Mouse (Mus musculus) heart, postnatal 25 days (tissue): ENCODE measurements around the gene Chac2. TPM values are rescaled to one million over a fixed set of nuclear protein-coding genes. Genes with fewer than 3 reads are reported as not detected.
"Not testable (repeated sequence)": the region's sequence is repeated elsewhere in the genome, so short reads cannot be mapped to it uniquely, and the experiment has no call there.

ENCODE experiments used
- DNase-seq: peaks from one replicate; pipeline ENCODE4 v3.0.0; 2022; ENCODE audit warnings: low spot score
- intact Hi-C: fragments of 180-260 bp; cut with DNase I; formaldehyde crosslinking; loops from one replicate; pipeline ENCODE4 v1.15.1; 2025
- total RNA-seq, 2 experiments: library from RNA; stranded (reverse); gene quantifications; 2 replicates each; pipeline ENCODE4 v1.2.3; 2021

Chac2 gene
- 10 to 100 TPM; 24.8 to 25.3 TPM for total RNA-seq

- peak; percentile 74 for DNase-seq
- intact Hi-C loops, result no loop called here
Observed at GRCm38 (mm10) chr11:30985877-30986624, at the start of gene Chac2. Gene Chac2, minus strand, starts transcription at chr11:30986350.

DNA sequence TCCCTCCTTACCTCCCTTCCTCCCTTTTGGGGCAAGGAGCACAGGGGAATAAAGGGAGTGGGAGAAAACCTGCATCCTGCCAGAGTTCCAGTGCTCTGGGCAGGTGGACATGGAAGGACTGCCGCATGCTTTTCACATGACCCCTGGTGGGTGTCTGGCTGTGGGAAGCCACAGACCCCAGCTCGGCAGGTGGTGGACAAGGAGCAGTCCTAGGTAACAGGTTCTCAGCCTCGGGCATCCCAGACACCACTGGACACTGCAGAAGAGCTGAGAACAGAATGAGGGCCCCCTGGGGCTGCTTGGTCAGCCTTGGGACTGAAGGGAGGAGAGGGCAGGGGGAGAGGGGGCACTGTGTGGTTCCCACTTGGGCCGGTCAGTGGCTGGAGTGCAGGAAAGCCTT lies 48.8 kb upstream of the Chac2 start:
- intact Hi-C loops, result no loop called here
- DNase-seq, result no peak

DNA sequence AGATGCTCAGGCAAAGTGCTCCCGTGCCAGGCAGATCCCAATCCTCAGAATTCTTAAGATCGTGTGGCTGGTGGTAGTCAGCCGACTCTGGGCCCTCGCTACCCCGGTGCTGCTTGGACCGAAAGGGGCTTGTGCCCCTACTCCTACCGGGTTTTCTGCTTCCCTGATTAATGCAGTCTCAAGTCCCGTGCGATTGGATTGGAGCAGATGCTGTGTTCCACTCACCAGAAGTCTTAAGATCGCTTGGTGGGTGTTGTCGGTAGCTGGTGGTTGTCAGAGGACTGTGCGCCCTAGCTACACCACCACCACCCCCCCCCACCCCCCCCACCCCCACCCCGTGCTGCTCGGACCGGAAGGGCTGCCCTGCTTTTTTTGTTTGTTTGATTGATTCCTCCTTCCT lies 31.3 kb upstream of the Chac2 start:
- DNase-seq, intact Hi-C loops: not testable (repeated sequence)

GRCm38 (mm10) chr11:31009668-31010067 lies 23.5 kb upstream of the Chac2 start:
- DNase-seq, intact Hi-C loops: not testable (repeated sequence)

GRCm38 (mm10) chr11:31001169-31001908 lies 15.2 kb upstream of the Chac2 start:
- no peak for DNase-seq
- intact Hi-C loops, result no loop called here

- no peak for DNase-seq
- intact Hi-C loops, result no loop called here
Observed at GRCm38 (mm10) chr11:31000028-31000427, 13.9 kb upstream of the Chac2 start.

GRCm38 (mm10) chr11:30998704-30999103 lies 12.6 kb upstream of the Chac2 start:
- intact Hi-C loops, result no loop called here
- DNase-seq, result no peak

DNA sequence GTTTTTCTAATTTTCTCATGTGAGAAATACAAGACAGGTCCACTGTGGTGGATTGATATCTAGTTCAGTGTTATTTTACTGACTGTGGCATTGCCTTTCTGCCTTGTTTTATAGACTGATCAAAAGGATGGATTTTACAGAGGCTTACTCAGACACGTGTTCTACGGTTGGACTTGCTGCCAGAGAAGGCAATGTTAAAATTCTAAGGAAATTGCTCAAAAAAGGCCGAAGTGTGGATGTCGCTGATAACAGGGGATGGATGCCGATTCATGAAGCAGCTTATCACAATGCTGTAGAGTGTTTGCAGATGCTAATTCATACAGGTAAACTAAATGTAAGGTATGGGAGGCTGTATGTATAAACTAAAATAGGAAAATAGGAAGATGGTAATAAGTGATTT lies 12.0 kb upstream of the Chac2 start:
- intact Hi-C loops, result no loop called here
- no peak for DNase-seq

GRCm38 (mm10) chr11:30996670-30997069 lies 10.5 kb upstream of the Chac2 start:
- intact Hi-C loops, result no loop called here
- DNase-seq, result no peak

- intact Hi-C loops, result no loop called here
Observed at GRCm38 (mm10) chr11:30986625-30987017, 471 bp upstream of the Chac2 start.

GRCm38 (mm10) chr11:30985237-30985636 lies 913 bp downstream of the Chac2 start:
- intact Hi-C loops, result no loop called here
- no peak for DNase-seq

More at GRCm38 (mm10) chr11:30986625-30987017, 471 bp upstream of the Chac2 start:
- DNase-seq, result no peak

DNA sequence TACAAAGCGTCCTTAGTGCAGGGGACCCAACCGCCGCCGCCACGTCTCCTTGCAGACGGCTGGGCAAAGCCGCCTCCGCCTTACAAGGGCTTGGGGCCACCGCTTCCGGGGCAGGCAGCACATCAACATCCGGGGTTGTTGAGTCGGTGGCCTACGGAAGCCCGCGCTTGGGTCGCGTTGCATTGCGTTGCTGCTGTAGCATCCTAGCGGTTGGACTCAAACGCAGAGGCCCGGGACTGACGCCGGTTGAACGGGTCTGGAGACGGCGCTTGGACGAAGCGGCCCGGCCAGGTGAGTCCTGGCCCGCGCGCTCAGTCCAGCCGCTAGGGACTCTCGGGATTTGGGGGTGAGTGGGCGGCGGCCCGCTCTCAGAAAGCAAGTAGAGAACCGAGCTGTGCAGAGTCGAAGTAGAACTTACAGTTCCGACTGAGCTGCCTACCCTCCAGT lies 31.8 kb downstream of the Chac2 start, which contains the start of gene Erlec1:
TSS of gene Erlec1 (minus strand) at position 57 of the 447 bp plus-strand sequence.
- DNase-seq, result peak; percentile 72
- intact Hi-C loops, result loop anchor here (2.0 kb wide), 1 partner anchor 28 kb away; no protein-coding TSS in a partner anchor

GRCm38 (mm10) chr11:30953469-30954154 lies 32.5 kb downstream of the Chac2 start:
- intact Hi-C loops, result loop anchor here (2.0 kb wide), 1 partner anchor 29 kb away; no protein-coding TSS in a partner anchor

GRCm38 (mm10) chr11:30952829-30953228 lies 33.3 kb downstream of the Chac2 start:
- DNase-seq, result no peak
- intact Hi-C loops, result no loop called here

More at GRCm38 (mm10) chr11:30953469-30954154, 32.5 kb downstream of the Chac2 start:
- peak; percentile 7 for DNase-seq

- no peak for DNase-seq
- intact Hi-C loops, result no loop called here
Observed at GRCm38 (mm10) chr11:30943522-30943921, 42.6 kb downstream of the Chac2 start.

DNA sequence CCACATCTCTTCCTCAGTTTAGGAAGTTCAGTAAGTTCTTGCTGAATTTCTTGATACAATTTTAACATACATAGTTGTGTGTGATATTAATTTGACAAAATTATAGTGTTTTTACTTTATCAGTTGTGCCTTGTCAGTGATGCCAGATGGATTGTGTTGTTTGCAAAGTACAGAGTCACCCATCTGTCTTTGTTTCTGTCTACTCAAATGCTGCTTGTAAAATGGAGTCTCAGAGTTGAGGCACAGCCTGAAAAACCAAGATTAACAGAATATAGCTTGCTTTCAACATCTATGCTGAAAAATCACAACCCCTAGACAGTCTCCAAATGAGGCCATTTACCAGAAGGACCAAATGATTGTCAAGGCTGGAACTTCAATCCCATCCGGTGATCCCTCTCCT lies 57.7 kb downstream of the Chac2 start:
- intact Hi-C loops, result no loop called here
- DNase-seq, result no peak

GRCm38 (mm10) chr11:30928079-30928478 lies 58.1 kb downstream of the Chac2 start:
- intact Hi-C loops, result no loop called here
- DNase-seq, result no peak
